Comparison of ENCODE assay signal across 19 mouse cellular contexts in the genomic region with DNA sequence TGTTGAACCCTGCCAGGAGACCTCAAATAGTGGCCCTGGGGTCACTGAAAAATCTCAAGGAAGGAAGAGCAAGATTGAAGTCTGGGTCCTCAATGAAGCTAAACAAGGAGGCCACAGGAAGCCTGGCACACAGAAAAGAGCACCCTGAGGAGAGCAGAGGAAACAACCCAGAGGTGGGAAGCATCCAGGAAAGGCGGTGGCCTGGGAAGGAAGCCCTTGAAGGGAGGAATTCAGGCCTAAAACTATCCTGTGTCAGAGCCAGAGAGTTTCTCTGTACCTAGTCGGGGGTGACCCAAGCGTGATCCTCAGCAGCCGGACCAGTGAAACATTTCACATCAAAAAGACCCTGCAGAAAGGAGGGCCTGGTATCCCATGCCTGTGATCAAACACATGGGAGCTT. TPM values are rescaled to one million over a fixed set of nuclear protein-coding genes. Genes with fewer than 3 reads are reported as not detected.
DNase-seq lines count a peak whose midpoint lies in the region; ATAC-seq and TF ChIP-seq lines count a peak whose summit lies in the region.
"Had no signal": no experiment of that assay in that cellular context is flagged by ENCODE, and none has a peak within 500 bp of the region (broad histone marks: within the 10 kb centered on the region; RNA-seq: fewer than 3 reads in every experiment).

No protein-coding gene starts in this region.

- H3K4me2 ChIP-seq in heart, embryonic 13.5 days = no peak overlapping the region
- no peak overlapping the region for H3K4me2 ChIP-seq in lung, postnatal 0 days (replicated peaks; ENCODE audit: low read depth, low read length)
- H3K4me2 ChIP-seq: forebrain, embryonic 15.5 days; hindbrain, embryonic 15.5 days; midbrain, embryonic 13.5 days had no signal

- TF ChIP-seq POLR2A in lung, adult 2 months (IDR thresholded peaks at IDR 0.05; ENCODE audit: borderline replicate concordance, extremely low read depth, low read depth, low read length) = no peak
- TF ChIP-seq POLR2A in small intestine, adult 2 months (IDR thresholded peaks at IDR 0.05; ENCODE audit: low read depth, low read length) = no peak

- peak; percentile 24; the same call in 1 of the 2 replicates for TF ChIP-seq EP300 in lung, postnatal 0 days (IDR thresholded peaks at IDR 0.05)

- H3K9ac ChIP-seq in heart, embryonic 13.5 days = no peak overlapping the region
- no peak overlapping the region for H3K9ac ChIP-seq in lung, postnatal 0 days (replicated peaks; ENCODE audit: low read depth)
- H3K9ac ChIP-seq: forebrain, embryonic 15.5 days; hindbrain, embryonic 15.5 days; liver, embryonic 14.5 days; midbrain, embryonic 13.5 days had no signal

- no peak for DNase-seq in heart, postnatal 36 days
- no peak for DNase-seq in lung, postnatal 0 days (ENCODE audit: low spot score)
- no peak for DNase-seq in lung, adult 2 months
- peak; percentile 23 for DNase-seq in heart, postnatal 4 days
- DNase-seq in adipocyte (ENCODE audit: low spot score) = no peak
- DNase-seq: adrenal gland, postnatal 25 days; layer of hippocampus, postnatal 36 days; thymus, adult 18-20 months had no signal

- TF ChIP-seq CTCF in lung, postnatal 0 days (IDR thresholded peaks at IDR 0.05) = no peak
- TF ChIP-seq CTCF in lung, adult 2 months (IDR thresholded peaks at IDR 0.05; ENCODE audit: insufficient read depth, low read length) = no peak
- no peak for TF ChIP-seq CTCF in small intestine, adult 2 months (IDR thresholded peaks at IDR 0.05; ENCODE audit: extremely low read depth, insufficient read length, insufficient replicate concordance, low read depth, low read length)

- peaks cover 6% of the 10 kb centered on the region for H3K4me1 ChIP-seq in heart, embryonic 13.5 days
- no peaks in the 10 kb centered on the region for H3K4me1 ChIP-seq in lung, postnatal 0 days (ENCODE audit: insufficient read depth, low read depth, low read length)
- H3K4me1 ChIP-seq in lung, adult 2 months (ENCODE audit: control insufficient read depth, insufficient read depth, low read length) = no peaks in the 10 kb centered on the region
- H3K4me1 ChIP-seq in small intestine, adult 2 months (ENCODE audit: control insufficient read depth, insufficient read depth, insufficient read length, low read length) = no peaks in the 10 kb centered on the region
- H3K4me1 ChIP-seq: midbrain, embryonic 13.5 days had no signal

- H3K27ac ChIP-seq in heart, embryonic 13.5 days (replicated peaks) = 0 out of 2 replicates have a peak overlapping the region, but pooled peaks have one; percentile 0
- H3K27ac ChIP-seq in lung, postnatal 0 days (ENCODE audit: low read length) = no peak overlapping the region
- 0 out of 2 replicates have a peak overlapping the region, but pooled peaks have one; percentile 25 for H3K27ac ChIP-seq in small intestine, adult 2 months (ENCODE audit: insufficient read depth, low read depth, low read length)
- H3K27ac ChIP-seq: forebrain, embryonic 15.5 days; hindbrain, embryonic 15.5 days; limb, embryonic 10.5 days; liver, embryonic 14.5 days; macrophage; midbrain, embryonic 13.5 days had no signal

- no peaks in the 10 kb centered on the region for H3K36me3 ChIP-seq in heart, embryonic 13.5 days
- H3K36me3 ChIP-seq in lung, postnatal 0 days (ENCODE audit: insufficient read depth, low read length) = no peaks in the 10 kb centered on the region
- no peaks in the 10 kb centered on the region for H3K36me3 ChIP-seq in small intestine, adult 2 months (ENCODE audit: control insufficient read depth, insufficient read depth, low read length)
- H3K36me3 ChIP-seq: forebrain, embryonic 15.5 days; hindbrain, embryonic 15.5 days; limb, embryonic 10.5 days; midbrain, embryonic 13.5 days had no signal

- no peak for ATAC-seq in heart, embryonic 13.5 days (ENCODE audit: extremely low read depth, insufficient number of reproducible peaks, low FRiP score, low TSS enrichment)
- ATAC-seq in lung, postnatal 0 days = peak; percentile 28; the same call in 1 of the 2 replicates
- ATAC-seq: CD4-positive, CD25-positive, alpha-beta regulatory T cell, adult 4 months; forebrain, embryonic 15.5 days; midbrain, embryonic 13.5 days had no signal

- WGBS in heart, embryonic 13.5 days = 63% methylated on average over 4 of the region's 4 CpGs
- 75% methylated on average over 4 of the region's 4 CpGs for WGBS in lung, postnatal 0 days
- WGBS in lung, adult 2 months = 55% methylated on average over 4 of the region's 4 CpGs
- WGBS in small intestine, adult 2 months = 78% methylated on average over 4 of the region's 4 CpGs

- no peak overlapping the region for H3K4me3 ChIP-seq in heart, embryonic 13.5 days
- no peak overlapping the region for H3K4me3 ChIP-seq in lung, postnatal 0 days (ENCODE audit: low read depth, low read length)
- no peak overlapping the region for H3K4me3 ChIP-seq in lung, adult 2 months (replicated peaks; ENCODE audit: extremely low read depth, low read depth, low read length)
- H3K4me3 ChIP-seq in small intestine, adult 2 months (ENCODE audit: low read depth, low read length) = no peak overlapping the region
- H3K4me3 ChIP-seq: erythroblast, embryonic 14.5 days; forebrain, embryonic 15.5 days; hindbrain, embryonic 15.5 days; limb, embryonic 10.5 days; midbrain, embryonic 13.5 days had no signal

- intact Hi-C loops in heart, postnatal 36 days (cut with DNase I) = no loop called here

- no peaks in the 10 kb centered on the region for H3K9me3 ChIP-seq in heart, embryonic 13.5 days
- H3K9me3 ChIP-seq in lung, postnatal 0 days (ENCODE audit: low read length) = no peaks in the 10 kb centered on the region
- H3K9me3 ChIP-seq: forebrain, embryonic 15.5 days; hindbrain, embryonic 15.5 days; limb, embryonic 10.5 days; midbrain, embryonic 13.5 days had no signal

- H3K27me3 ChIP-seq in heart, embryonic 13.5 days (replicated peaks) = peaks cover 9% of the 10 kb centered on the region
- H3K27me3 ChIP-seq in lung, postnatal 0 days (replicated peaks; ENCODE audit: insufficient read depth, low read length) = no peaks in the 10 kb centered on the region
- H3K27me3 ChIP-seq in small intestine, adult 2 months (ENCODE audit: control insufficient read depth, insufficient read depth, low read length) = no peaks in the 10 kb centered on the region
- H3K27me3 ChIP-seq: forebrain, embryonic 15.5 days; hindbrain, embryonic 15.5 days had no signal

RNA-seq across cellular contexts. Expression of gene Chrm1, which starts 7.2 kb away (rescaled TPM):
- polyA plus RNA-seq in heart, embryonic 13.5 days (2015; fragmentation: Nextera tagmentation; extraction: Ambion mirVana) = 0.04 TPM in 1 of 2 replicates, not detected in the other
- not detected for total RNA-seq in heart, postnatal 36 days (2021)
- polyA plus RNA-seq in lung, postnatal 0 days (2015; fragmentation: Nextera tagmentation; extraction: Ambion mirVana) = 0.14 and 0.21 TPM in 2 replicates
- 0.89 and 1.7 TPM in 2 replicates for polyA plus RNA-seq in lung, adult 2 months (2012; rRNA removed)
- not detected for total RNA-seq in heart, postnatal 4 days (2021)
- 2.3 and 2.4 TPM in 2 replicates for polyA plus RNA-seq in small intestine, adult 2 months (2012; rRNA removed)
- polyA plus RNA-seq: CD4-positive, CD25-positive, alpha-beta regulatory T cell, adult 4 months; erythroblast, embryonic 14.5 days; macrophage had no signal

RNA-seq across cellular contexts. Expression of gene Slc22a6, which starts 38.5 kb away (rescaled TPM):
- not detected in 2 replicates for polyA plus RNA-seq in heart, embryonic 13.5 days (2015; fragmentation: Nextera tagmentation; extraction: Ambion mirVana)
- not detected for total RNA-seq in heart, postnatal 36 days (2021)
- polyA plus RNA-seq in lung, postnatal 0 days (2015; fragmentation: Nextera tagmentation; extraction: Ambion mirVana) = not detected in 2 replicates
- not detected in 2 replicates for polyA plus RNA-seq in lung, adult 2 months (2012; rRNA removed)
- not detected for total RNA-seq in heart, postnatal 4 days (2021)
- polyA plus RNA-seq in small intestine, adult 2 months (2012; rRNA removed) = not detected in 2 replicates
- total RNA-seq: adrenal gland, postnatal 25 days; MEL had no signal
- polyA plus RNA-seq: CD4-positive, CD25-positive, alpha-beta regulatory T cell, adult 4 months; erythroblast, embryonic 14.5 days; limb, embryonic 10.5 days; macrophage had no signal
